Mouse (Mus musculus) small intestine, adult 2 months (tissue): Measurements from ENCODE around the gene Fam198a.

Experiments
- CTCF ChIP-seq: fragments of 200-500 bp; IDR thresholded peaks from 2 replicates; pipeline ENCODE4 v1.5.1; 2012; ENCODE audit warnings: low read depth, mild to moderate bottlenecking, control low read depth, inconsistent platforms, low read length, moderate library complexity, mixed read lengths; ENCODE audit not compliant: insufficient replicate concordance, insufficient read length; ENCODE audit errors: extremely low read depth
- POLR2A ChIP-seq: fragments of 200-500 bp; IDR thresholded peaks from 2 replicates; pipeline ENCODE4 v1.6.1; 2012; ENCODE audit warnings: low read depth, mild to moderate bottlenecking, control low read depth, inconsistent platforms, low read length, moderate library complexity

DNA sequence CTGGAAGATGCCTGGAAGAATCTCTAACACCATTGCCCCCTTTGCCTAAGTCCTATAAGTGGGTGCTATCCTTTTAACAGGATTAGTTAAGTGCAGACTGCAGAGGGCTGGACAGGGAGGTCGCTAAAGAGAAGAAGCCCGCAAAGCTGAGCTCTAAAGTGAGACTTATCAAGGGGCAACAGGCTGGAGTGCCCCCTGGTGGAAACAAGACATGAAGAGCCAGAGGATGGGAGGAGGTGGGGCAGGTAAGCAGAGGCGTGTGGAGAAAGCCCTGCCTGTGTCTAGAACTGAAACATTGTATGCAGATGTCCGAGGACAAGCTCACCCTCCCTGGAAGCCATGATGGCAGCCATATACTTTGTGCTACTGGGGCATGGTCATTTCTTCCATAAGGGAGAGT lies 62.8 kb downstream of the Fam198a start:
- TF ChIP-seq CTCF (no peak), POLR2A (no peak)
